Mouse (Mus musculus): ENCODE measurements around the gene Nfasc. TPM values are rescaled to one million over a fixed set of nuclear protein-coding genes. Genes with fewer than 3 reads are reported as not detected.

Gene Nfasc
- polyA plus RNA-seq, 1 experiment, result 0.01 TPM

DNA sequence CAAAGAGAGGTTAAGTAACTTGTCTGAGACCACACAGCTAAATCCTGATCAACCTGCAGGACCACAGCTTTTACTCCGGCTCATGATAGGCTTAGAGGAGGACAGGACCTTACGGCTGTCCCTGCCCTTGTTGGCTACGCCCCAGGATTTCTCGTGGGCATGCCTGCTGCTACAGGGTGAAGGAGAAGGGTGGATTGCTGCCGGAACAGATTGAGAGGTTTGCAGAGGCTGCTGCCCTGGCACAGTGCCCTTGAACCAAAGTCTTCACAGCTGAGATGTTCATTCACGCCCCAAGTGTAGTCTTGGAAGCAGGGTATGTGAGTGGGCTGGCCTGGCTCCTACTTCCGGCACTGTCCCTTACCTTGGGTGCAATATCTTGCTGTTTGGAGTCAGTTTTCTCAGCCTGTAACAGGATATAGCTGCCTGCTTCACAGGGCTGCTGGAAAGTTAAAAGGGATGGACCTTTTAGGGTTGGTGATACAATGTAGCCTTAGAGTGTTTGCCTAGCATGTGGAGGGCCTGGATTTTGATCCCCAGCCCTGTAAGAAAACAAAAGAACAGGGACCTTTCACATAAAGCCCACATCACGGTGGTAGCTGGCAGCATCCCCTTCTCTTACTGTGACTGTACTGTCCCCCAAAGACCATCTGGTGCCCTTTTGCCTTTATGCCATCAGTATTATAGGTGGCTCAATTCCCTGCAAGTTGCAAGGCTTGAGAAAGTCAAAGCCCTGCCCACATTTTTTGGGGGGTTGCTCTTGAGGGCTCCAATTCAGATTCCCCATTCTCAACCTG is 180.5 kb downstream of the Nfasc start:
- peaks cover 90% of the 10 kb centered on the region for H3K27me3 ChIP-seq (replicated peaks)
- H3K4me1 ChIP-seq, result peaks cover 27% of the 10 kb centered on the region
- no peaks in the 10 kb centered on the region for H3K9me3 ChIP-seq
- H3K36me3 ChIP-seq (replicated peaks; ENCODE audit: low read length), result no peaks in the 10 kb centered on the region
- no peak overlapping the region for H3K4me3 ChIP-seq (replicated peaks)
- TF ChIP-seq FLI1 (IDR thresholded peaks at IDR 0.05; ENCODE audit: low read length) (no peak), GATA1 (IDR thresholded peaks at IDR 0.05; ENCODE audit: borderline replicate concordance, low read length) (no peak)

DNA sequence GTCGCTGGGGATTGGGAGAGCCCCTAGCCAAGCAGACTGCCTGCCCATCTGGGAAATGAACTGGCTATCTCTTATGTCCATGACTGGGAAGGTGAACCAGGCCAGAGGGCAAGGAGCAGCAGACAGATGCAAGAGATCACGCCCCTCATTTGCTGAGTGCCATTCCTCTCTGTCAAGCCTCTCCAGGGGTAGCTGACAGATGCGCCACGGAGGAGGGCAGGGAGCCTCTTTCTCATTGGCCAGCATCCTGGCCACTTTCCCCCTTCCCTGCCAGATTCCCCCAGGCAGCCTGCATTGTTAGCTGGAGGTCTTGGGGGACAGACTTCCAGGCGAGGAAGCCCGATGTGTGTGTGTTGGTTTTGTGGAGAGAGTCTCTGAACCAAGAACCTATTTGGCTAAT is 182.6 kb downstream of the Nfasc start:
- H3K27me3 ChIP-seq (replicated peaks), result peaks cover 82% of the 10 kb centered on the region
- no peak for TF ChIP-seq FLI1 (IDR thresholded peaks at IDR 0.05; ENCODE audit: low read length)
- no peak for TF ChIP-seq GATA1 (IDR thresholded peaks at IDR 0.05; ENCODE audit: borderline replicate concordance, low read length)
- no peak overlapping the region for H3K4me3 ChIP-seq (replicated peaks)
- no peaks in the 10 kb centered on the region for H3K9me3 ChIP-seq
- H3K36me3 ChIP-seq (replicated peaks; ENCODE audit: low read length), result no peaks in the 10 kb centered on the region
- peaks cover 13% of the 10 kb centered on the region; the same call in 1 of the 2 replicates for H3K4me1 ChIP-seq

DNA sequence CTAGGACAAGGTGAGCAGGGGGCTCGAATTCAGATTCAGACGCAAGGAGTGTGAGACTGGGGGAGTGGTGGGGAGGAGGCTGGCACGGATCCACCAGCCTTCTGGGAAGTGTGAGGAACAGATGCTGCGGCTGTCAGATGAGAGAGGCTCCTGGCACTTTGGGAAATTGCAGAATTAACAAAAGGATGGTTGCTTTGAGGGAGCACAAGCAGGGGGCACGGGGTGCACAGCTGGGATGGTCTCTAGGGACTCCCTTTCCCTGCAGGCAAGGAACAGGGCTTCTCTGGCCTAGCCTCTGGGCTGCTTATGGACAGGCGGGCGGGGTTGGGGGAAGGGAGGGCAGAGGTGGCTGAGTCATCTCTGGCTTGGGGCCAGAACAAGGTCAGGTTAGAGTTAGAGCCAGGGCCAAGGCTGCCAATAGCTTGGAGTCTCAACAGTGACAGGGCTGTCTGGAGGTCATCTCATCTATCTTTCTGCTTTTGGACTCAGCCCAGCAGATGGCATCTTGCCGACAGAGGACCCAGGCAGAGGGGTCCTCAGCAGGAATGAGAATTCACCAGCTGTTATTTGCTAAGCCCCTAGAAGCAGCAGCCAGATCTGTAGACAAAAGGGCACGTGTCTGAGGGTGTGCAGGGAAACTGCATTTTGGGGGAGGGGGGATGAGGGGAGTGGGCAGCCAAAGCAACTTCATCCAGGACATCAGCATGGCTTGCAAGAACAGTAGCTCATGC is 183.5 kb downstream of the Nfasc start:
- peaks cover 9% of the 10 kb centered on the region; the same call in 1 of the 2 replicates for H3K4me1 ChIP-seq
- H3K27me3 ChIP-seq (replicated peaks), result peaks cover 76% of the 10 kb centered on the region
- TF ChIP-seq FLI1 (IDR thresholded peaks at IDR 0.05; ENCODE audit: low read length) (no peak), GATA1 (IDR thresholded peaks at IDR 0.05; ENCODE audit: borderline replicate concordance, low read length) (no peak)
- no peaks in the 10 kb centered on the region for H3K36me3 ChIP-seq (replicated peaks; ENCODE audit: low read length)
- H3K4me3 ChIP-seq (replicated peaks), result no peak overlapping the region
- no peaks in the 10 kb centered on the region for H3K9me3 ChIP-seq

DNA sequence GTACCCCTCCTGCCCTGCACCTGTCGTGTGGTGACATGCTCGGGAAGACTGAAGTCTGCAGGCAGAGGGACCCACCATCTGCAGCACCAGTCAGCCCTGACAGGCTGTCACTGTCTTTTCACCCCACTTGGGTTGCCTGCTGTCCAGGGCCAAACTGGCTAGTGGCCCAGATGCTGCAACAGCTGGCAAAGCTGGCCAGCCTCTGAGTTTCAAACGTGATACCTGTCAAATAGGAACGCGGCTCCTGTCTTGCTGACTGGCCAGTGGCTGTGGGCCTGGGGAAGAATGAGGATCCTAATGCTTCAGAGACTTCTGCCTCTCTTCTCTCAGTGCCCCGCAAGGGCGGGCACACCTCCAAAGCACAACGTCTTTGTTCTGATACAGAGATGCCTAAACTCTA is 197.8 kb downstream of the Nfasc start:
- no peaks in the 10 kb centered on the region for H3K9me3 ChIP-seq
- TF ChIP-seq FLI1 (IDR thresholded peaks at IDR 0.05; ENCODE audit: low read length), result no peak
- TF ChIP-seq GATA1 (IDR thresholded peaks at IDR 0.05; ENCODE audit: borderline replicate concordance, low read length), result no peak
- H3K36me3 ChIP-seq (replicated peaks; ENCODE audit: low read length), result no peaks in the 10 kb centered on the region
- peaks cover 9% of the 10 kb centered on the region; the same call in 1 of the 2 replicates for H3K4me1 ChIP-seq
- H3K27me3 ChIP-seq (replicated peaks), result peaks cover 83% of the 10 kb centered on the region
- no peak overlapping the region for H3K4me3 ChIP-seq (replicated peaks)

DNA sequence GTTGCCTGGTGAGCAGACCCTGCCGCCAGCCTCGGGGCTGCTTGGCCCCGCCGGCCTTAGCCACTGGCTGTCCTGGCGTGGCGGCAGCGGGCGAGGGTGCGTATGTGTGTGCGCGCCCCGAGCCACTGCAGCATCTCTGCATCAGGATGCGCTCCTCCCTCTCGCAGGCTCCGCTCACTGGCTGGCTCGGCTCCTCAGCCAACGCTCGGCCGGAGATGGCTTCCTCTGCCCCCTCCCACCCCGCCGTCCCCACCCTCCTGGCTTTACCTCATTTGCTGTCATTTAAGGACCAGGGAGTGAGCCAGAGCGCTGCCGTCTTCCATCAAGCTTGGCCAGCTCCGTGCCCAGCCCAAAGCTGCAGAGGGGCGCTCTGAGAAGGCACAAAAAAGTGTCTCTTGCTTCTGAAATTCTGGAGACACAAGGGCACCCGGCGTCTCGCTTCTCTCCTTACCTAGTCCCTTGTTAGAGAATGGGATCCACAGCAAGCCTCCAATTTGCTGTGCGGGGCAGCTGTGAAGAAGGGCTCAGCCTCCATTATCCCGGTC is 198.8 kb downstream of the Nfasc start, which contains the start of gene Cntn2:
Cntn2 (minus strand) TSS at position 495 of the 545 bp plus-strand sequence.
- Histone ChIP-seq H3K27me3 (replicated peaks) (peaks cover 87% of the 10 kb centered on the region), H3K4me1 (peaks cover 9% of the 10 kb centered on the region; the same call in 1 of the 2 replicates), H3K4me3 (replicated peaks) (no peak within 1 kb of the TSS), H3K36me3 (replicated peaks; ENCODE audit: low read length) (no peaks in the 10 kb centered on the region), H3K9me3 (no peaks in the 10 kb centered on the region)
- no peak for TF ChIP-seq FLI1 (IDR thresholded peaks at IDR 0.05; ENCODE audit: low read length)
- no peak for TF ChIP-seq GATA1 (IDR thresholded peaks at IDR 0.05; ENCODE audit: borderline replicate concordance, low read length)

DNA sequence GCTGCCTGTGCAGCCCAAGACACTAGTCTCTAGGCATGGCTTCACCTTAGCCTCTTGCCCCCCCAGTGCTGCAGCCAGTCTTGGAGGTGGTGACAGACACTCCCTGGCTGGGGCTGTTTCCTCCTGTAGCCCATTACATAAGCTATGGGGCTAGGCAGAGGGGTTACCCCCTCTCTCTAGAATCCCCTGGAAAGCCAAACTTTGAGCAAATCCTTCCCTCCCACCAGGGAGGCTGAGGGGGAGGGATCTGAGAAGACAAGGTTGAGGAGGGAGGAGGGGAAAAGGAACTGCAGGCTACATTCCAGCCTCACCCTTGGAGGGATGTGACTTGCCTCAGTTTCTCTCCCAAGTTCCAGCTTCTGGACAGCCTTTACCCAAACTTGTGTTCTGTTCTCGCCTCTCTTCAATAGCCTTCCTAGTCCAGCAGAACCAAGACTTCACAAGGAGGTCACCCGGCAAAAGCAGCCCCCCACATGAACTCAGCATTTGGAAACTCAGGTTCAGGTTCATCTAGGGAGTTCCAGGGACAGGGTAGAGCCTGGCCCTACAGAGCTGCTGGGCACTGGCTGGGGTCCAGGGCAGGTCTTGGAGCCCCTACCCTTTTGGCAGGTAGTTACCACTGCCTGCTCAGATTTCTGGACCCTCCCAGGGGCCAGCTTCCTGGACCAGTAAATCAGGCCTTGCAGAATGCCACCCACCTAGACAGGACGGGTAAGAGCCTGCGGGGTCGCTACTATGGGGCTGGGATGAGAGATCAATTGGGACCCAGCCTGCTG is 199.6 kb downstream of the Nfasc start:
- no peak for TF ChIP-seq GATA1 (IDR thresholded peaks at IDR 0.05; ENCODE audit: borderline replicate concordance, low read length)
- no peak for TF ChIP-seq FLI1 (IDR thresholded peaks at IDR 0.05; ENCODE audit: low read length)

DNA sequence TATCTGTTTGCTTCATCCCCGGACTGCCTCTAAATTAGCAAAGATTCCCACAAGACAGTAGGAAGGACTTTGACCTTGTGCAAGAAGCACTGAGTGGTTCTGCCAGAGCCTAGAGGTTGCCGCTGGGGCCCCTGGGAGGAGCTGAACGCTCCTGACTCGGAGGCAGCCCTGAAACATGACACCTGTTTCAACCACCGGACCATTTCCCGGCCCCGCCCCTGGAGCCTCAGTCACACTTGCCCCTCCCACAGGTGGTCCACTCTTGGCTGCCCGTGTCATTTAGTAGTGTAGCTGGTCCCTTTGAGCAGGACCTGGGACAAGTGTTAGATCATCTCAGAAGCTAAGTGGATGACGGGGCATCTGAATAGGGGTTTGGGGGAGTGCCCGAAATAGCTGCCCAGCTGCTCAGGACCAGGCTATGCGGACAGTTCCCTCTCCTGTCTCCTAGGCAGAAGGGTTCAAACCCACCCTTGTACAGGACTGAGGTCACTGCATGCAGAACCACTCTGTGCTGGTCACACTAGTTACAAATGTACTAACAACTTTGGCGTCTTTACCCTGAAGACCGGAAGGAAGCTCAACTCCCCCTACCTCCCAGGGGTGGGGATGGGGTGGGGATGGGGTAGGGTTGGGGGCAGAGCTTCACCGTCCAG is 200.3 kb downstream of the Nfasc start:
- no peaks in the 10 kb centered on the region for H3K9me3 ChIP-seq
- peaks cover 95% of the 10 kb centered on the region for H3K27me3 ChIP-seq (replicated peaks)

More for the DNA sequence above, 199.6 kb downstream of the Nfasc start:
- peaks cover 89% of the 10 kb centered on the region for H3K27me3 ChIP-seq (replicated peaks)
- no peaks in the 10 kb centered on the region for H3K9me3 ChIP-seq
- peaks cover 9% of the 10 kb centered on the region; the same call in 1 of the 2 replicates for H3K4me1 ChIP-seq
- no peak overlapping the region for H3K4me3 ChIP-seq (replicated peaks)
- no peaks in the 10 kb centered on the region for H3K36me3 ChIP-seq (replicated peaks; ENCODE audit: low read length)

DNA sequence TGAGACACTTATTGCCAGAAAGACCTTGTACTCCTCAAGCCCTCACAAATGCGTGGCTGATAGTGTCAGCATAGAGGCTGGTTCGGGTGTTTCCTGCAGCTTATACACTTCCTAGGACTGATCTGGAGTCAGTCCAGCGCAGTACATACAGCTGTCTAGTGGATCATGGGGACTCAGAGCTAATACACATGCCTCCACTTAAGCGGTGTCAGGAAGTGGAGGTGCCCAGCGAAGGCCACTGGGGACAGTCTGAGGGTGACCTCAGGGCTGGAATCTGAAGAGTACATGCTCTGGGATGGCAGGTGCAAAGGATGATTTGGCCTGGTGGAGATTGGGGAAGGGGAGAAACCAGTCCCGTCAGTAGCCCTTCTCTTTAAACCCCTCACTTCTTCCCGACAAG is 200.9 kb downstream of the Nfasc start:
- Histone ChIP-seq H3K4me1 (peaks cover 9% of the 10 kb centered on the region; the same call in 1 of the 2 replicates), H3K9me3 (no peaks in the 10 kb centered on the region), H3K27me3 (replicated peaks) (peaks cover 93% of the 10 kb centered on the region), H3K4me3 (replicated peaks) (no peak overlapping the region), H3K36me3 (replicated peaks; ENCODE audit: low read length) (no peaks in the 10 kb centered on the region)
- TF ChIP-seq GATA1 (IDR thresholded peaks at IDR 0.05; ENCODE audit: borderline replicate concordance, low read length), result no peak
- no peak for TF ChIP-seq FLI1 (IDR thresholded peaks at IDR 0.05; ENCODE audit: low read length)

More for the DNA sequence above, 200.3 kb downstream of the Nfasc start:
- no peaks in the 10 kb centered on the region for H3K36me3 ChIP-seq (replicated peaks; ENCODE audit: low read length)
- H3K4me3 ChIP-seq (replicated peaks), result no peak overlapping the region
- H3K4me1 ChIP-seq, result peaks cover 9% of the 10 kb centered on the region; the same call in 1 of the 2 replicates
- TF ChIP-seq GATA1 (IDR thresholded peaks at IDR 0.05; ENCODE audit: borderline replicate concordance, low read length) (no peak), FLI1 (IDR thresholded peaks at IDR 0.05; ENCODE audit: low read length) (no peak)

DNA sequence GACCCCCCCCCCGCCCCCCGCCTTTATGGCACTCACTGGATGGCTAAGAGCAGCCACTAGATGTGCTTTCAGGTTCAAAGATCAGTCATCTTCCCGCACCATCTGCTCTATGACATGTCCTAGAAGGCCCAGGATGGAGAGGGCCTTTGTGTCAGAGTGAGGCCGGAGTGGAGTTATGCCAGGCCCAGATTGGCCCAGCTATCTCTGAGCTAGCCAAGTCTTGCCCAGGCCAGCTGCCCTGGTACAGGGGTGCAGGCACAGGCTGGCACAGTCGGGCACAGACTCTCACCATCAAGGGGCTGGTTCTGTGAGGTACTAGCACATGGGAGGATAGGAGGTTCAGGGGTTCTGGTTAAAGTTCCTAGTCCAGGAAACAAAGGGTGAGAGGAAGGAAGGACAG is 203.9 kb downstream of the Nfasc start:
- Histone ChIP-seq H3K27me3 (replicated peaks) (peaks cover 95% of the 10 kb centered on the region), H3K4me3 (replicated peaks) (no peak overlapping the region), H3K9me3 (no peaks in the 10 kb centered on the region), H3K4me1 (peaks cover 9% of the 10 kb centered on the region; the same call in 1 of the 2 replicates), H3K36me3 (replicated peaks; ENCODE audit: low read length) (no peaks in the 10 kb centered on the region)
- TF ChIP-seq FLI1 (IDR thresholded peaks at IDR 0.05; ENCODE audit: low read length), result no peak
- no peak for TF ChIP-seq GATA1 (IDR thresholded peaks at IDR 0.05; ENCODE audit: borderline replicate concordance, low read length)

Measured in megakaryocyte, embryonic 14.5 days (primary cell).